Comparison of ENCODE assay signal across 8 mouse cellular contexts in the genomic region with DNA sequence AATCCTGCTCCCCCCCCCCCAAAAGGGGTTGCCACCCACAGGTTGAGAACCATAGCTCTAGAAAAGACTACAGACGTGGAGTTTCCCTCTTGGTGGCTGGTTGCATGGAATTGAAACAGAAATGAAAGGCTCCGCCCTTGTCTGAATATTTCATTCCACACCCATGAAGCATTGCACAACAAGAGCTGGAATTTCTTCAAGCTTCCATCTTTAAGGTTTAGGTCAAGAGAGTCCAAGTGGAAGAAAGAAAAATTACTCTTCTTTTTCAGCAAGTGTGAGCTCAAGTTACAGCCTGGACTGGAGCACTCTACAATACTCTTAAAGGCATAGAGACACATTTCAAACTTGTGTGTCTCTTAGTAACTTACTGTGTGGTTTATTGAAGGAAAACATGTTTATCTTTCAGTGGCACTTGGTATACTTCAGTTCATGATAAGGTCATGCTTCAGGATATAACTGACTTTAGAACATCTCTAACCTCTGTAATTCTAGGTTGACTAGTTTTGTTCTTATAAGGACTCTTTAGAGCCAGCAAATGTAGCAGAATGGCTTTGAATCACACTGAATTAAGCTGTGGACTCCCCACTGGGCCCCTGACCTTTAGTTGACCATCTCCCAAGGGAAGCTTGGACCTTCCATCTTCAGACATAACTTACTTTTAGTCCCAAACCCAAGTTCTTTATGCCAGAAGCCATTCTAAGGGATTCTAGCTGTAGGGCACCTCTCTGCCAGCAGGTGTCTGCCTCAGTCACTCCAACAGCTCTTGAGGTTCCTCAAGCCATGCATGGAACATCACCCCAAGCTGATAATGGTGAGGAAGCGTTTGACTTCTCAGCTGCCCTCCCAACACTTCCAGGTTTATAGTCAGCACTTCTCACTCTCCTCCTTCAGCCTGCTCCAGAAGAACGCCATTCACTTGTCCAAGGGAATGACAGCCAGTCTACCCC. TPM values are rescaled to one million over a fixed set of nuclear protein-coding genes. Genes with fewer than 3 reads are reported as not detected.
DNase-seq lines count a peak whose midpoint lies in the region; ATAC-seq and TF ChIP-seq lines count a peak whose summit lies in the region.

No protein-coding gene starts in this region.

- no peaks in the 10 kb centered on the region for H3K27me3 ChIP-seq in forebrain, postnatal 0 days (ENCODE audit: insufficient read depth, low read length)
- no peaks in the 10 kb centered on the region for H3K27me3 ChIP-seq in forebrain, embryonic 11.5 days (ENCODE audit: control insufficient read depth, insufficient read depth, low read length)
- no peaks in the 10 kb centered on the region for H3K27me3 ChIP-seq in embryonic facial prominence, embryonic 15.5 days
- no peaks in the 10 kb centered on the region for H3K27me3 ChIP-seq in limb, embryonic 15.5 days

- no peak for DNase-seq in forebrain, postnatal 0 days
- no peak for DNase-seq in forebrain, embryonic 11.5 days (ENCODE audit: low spot score)
- DNase-seq in 416B (ENCODE audit: low read depth): peak; percentile 81
- peak; percentile 59 for DNase-seq in skeletal muscle tissue, adult 2 months (ENCODE audit: low read depth, low spot score)
- no peak for DNase-seq in frontal cortex, postnatal 36 days (ENCODE audit: low spot score in 2 of 2)
- DNase-seq in left cerebral cortex, adult 18-20 months (ENCODE audit: low spot score in 2 of 2): no peak

- H3K9me3 ChIP-seq in forebrain, postnatal 0 days (ENCODE audit: low read length): no peaks in the 10 kb centered on the region
- H3K9me3 ChIP-seq in forebrain, embryonic 11.5 days (ENCODE audit: control insufficient read depth, low read length): no peaks in the 10 kb centered on the region
- H3K9me3 ChIP-seq in embryonic facial prominence, embryonic 15.5 days (replicated peaks): no peaks in the 10 kb centered on the region
- no peaks in the 10 kb centered on the region for H3K9me3 ChIP-seq in limb, embryonic 15.5 days

- no peak overlapping the region for H3K9ac ChIP-seq in forebrain, postnatal 0 days
- H3K9ac ChIP-seq in forebrain, embryonic 11.5 days (ENCODE audit: low read length): no peak overlapping the region
- H3K9ac ChIP-seq in embryonic facial prominence, embryonic 15.5 days: no peak overlapping the region
- no peak overlapping the region for H3K9ac ChIP-seq in limb, embryonic 15.5 days

- 79% methylated on average over 4 of the region's 4 CpGs for whole genome bisulfite sequencing in forebrain, postnatal 0 days
- WGBS in forebrain, embryonic 11.5 days: 87% methylated on average over 4 of the region's 4 CpGs
- WGBS in embryonic facial prominence, embryonic 15.5 days: 84% methylated on average over 4 of the region's 4 CpGs
- 74% methylated on average over 4 of the region's 4 CpGs for WGBS in limb, embryonic 15.5 days

- no peak for ATAC-seq in forebrain, postnatal 0 days
- ATAC-seq in forebrain, embryonic 11.5 days (replicated peaks; ENCODE audit: low FRiP score): no peak
- no peak for ATAC-seq in embryonic facial prominence, embryonic 15.5 days (ENCODE audit: insufficient number of reproducible peaks, low FRiP score, low TSS enrichment, low read depth)
- ATAC-seq in limb, embryonic 15.5 days (ENCODE audit: insufficient number of reproducible peaks, low FRiP score, low TSS enrichment, low read depth): no peak

- H3K36me3 ChIP-seq in forebrain, postnatal 0 days (ENCODE audit: insufficient read depth): no peaks in the 10 kb centered on the region
- no peaks in the 10 kb centered on the region for H3K36me3 ChIP-seq in forebrain, embryonic 11.5 days (ENCODE audit: control insufficient read depth, insufficient read depth, low read length)
- 0 out of 2 replicates have a peak, but pooled peaks cover 5% of the 10 kb centered on the region for H3K36me3 ChIP-seq in embryonic facial prominence, embryonic 15.5 days
- no peaks in the 10 kb centered on the region; the same call in 1 of the 2 replicates for H3K36me3 ChIP-seq in limb, embryonic 15.5 days

- peak overlapping the region; percentile 75 for H3K4me2 ChIP-seq in forebrain, postnatal 0 days (ENCODE audit: low read depth)
- H3K4me2 ChIP-seq in forebrain, embryonic 11.5 days (ENCODE audit: low read depth, low read length, severe bottlenecking): no peak overlapping the region
- H3K4me2 ChIP-seq in embryonic facial prominence, embryonic 15.5 days (replicated peaks): peak overlapping the region; percentile 33
- peak overlapping the region; percentile 17; the same call in 1 of the 2 replicates for H3K4me2 ChIP-seq in limb, embryonic 15.5 days

- TF ChIP-seq CTCF in forebrain, postnatal 0 days (IDR thresholded peaks at IDR 0.05; ENCODE audit: low read depth): peak; percentile 19; the same call in 1 of the 2 replicates

- no peak overlapping the region for H3K27ac ChIP-seq in forebrain, postnatal 0 days (ENCODE audit: low read depth, low read length)
- H3K27ac ChIP-seq in forebrain, embryonic 11.5 days (ENCODE audit: low read depth, low read length): no peak overlapping the region
- H3K27ac ChIP-seq in embryonic facial prominence, embryonic 15.5 days (replicated peaks): no peak overlapping the region
- H3K27ac ChIP-seq in limb, embryonic 15.5 days: peak overlapping the region; percentile 57; the same call in 1 of the 2 replicates

- H3K4me1 ChIP-seq in forebrain, postnatal 0 days (ENCODE audit: insufficient read depth): 0 out of 2 replicates have a peak, but pooled peaks cover 5% of the 10 kb centered on the region
- H3K4me1 ChIP-seq in forebrain, embryonic 11.5 days (replicated peaks; ENCODE audit: control insufficient read depth, insufficient read depth, low read length): no peaks in the 10 kb centered on the region
- H3K4me1 ChIP-seq in embryonic facial prominence, embryonic 15.5 days: peaks cover 22% of the 10 kb centered on the region
- H3K4me1 ChIP-seq in limb, embryonic 15.5 days: peaks cover 5% of the 10 kb centered on the region

- no peak overlapping the region for H3K4me3 ChIP-seq in forebrain, postnatal 0 days (ENCODE audit: low read depth, low read length)
- no peak overlapping the region for H3K4me3 ChIP-seq in forebrain, embryonic 11.5 days (ENCODE audit: low read depth, low read length)
- 0 out of 2 replicates have a peak overlapping the region, but pooled peaks have one; percentile 13 for H3K4me3 ChIP-seq in embryonic facial prominence, embryonic 15.5 days (replicated peaks)
- H3K4me3 ChIP-seq in limb, embryonic 15.5 days: no peak overlapping the region

RNA-seq across cellular contexts. Expression of a gene that starts 58.8 kb away (rescaled TPM):
- 46.4 and 47.3 TPM in 2 replicates for total RNA-seq in forebrain, postnatal 0 days (2014; rRNA removed)
- 135 and 210 TPM in 2 replicates for polyA plus RNA-seq in forebrain, postnatal 0 days (2015; fragmentation: Nextera tagmentation; extraction: Ambion mirVana)
- polyA plus RNA-seq in forebrain, embryonic 11.5 days (2014; fragmentation: Nextera tagmentation; extraction: Ambion mirVana): 45.4 and 47.6 TPM in 2 replicates
- 104 and 109 TPM in 2 replicates for polyA plus RNA-seq in embryonic facial prominence, embryonic 15.5 days (2015; fragmentation: Nextera tagmentation; extraction: Ambion mirVana)
- polyA plus RNA-seq in limb, embryonic 15.5 days (2015; fragmentation: Nextera tagmentation; extraction: Ambion mirVana): 103 and 106 TPM in 2 replicates
- 100 to 1,000 TPM; 215 to 235 TPM for total RNA-seq in left cerebral cortex, adult 18-20 months (2021)

Comparison
In these comparisons a context has a peak if more than half of its experiments do, and no peak if none do; other contexts are left out.
1. DNase-seq: peak in 416B (single experiment) and skeletal muscle tissue, adult 2 months (single experiment); none in forebrain, postnatal 0 days (single experiment), forebrain, embryonic 11.5 days (single experiment), frontal cortex, postnatal 36 days (0 of 2) and left cerebral cortex, adult 18-20 months (0 of 2).